ENCODE assay signal across 8 mouse cellular contexts in the genomic region with DNA sequence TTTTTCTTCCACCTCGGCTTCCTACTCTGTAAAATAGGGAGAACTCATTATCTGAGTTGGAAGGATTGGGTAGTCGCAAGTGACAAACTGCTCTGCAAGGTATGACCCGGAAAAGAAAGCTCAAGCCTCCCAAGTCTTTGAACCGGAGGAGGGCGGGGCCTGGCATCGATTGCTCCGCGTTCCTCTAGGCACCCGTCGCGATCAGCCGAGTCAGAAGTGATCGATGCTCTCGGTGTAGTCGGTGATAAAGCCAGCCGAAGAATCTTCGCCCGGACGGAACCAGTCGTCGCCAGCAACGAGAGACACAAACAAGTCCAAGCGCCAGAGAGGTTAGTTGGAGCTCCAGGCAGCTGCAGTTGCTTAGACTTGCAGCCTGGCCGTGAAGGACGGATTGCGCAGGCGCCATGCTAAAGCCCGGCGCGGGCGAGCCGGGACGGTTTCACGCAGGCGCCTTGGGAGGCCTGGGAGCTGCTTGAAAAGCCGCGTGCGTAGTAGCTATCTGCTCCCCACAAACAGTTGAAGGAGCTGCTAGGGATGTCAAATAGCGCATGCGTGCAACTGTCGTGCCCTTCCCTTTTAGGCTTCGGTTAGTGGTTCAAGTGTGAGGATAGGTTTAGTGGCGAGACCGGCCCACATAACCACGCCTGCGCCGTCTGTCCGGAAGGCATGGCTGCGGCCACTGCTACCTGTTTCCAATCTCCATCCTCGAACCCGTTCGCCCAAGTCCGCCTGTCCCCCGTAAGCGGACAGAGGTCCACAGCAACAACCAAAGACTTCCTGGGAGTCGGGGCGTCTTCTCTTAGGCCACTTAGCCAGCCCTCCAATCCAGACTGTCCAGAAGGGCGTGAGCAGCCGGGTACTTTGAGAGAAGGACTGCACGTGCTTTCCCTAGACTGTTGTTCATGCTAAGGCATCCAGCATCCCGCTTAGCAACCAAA. TPM values are rescaled to one million over a fixed set of nuclear protein-coding genes. Genes with fewer than 3 reads are reported as not detected.
DNase-seq lines count a peak whose midpoint lies in the region; ATAC-seq lines count a peak whose summit lies in the region.

A gene (plus strand): TSS at position 213 of the 938 bp plus-strand sequence.

- ATAC-seq in hindbrain, embryonic 11.5 days (ENCODE audit: low FRiP score): peak; percentile 97

- peak within 1 kb of the TSS; percentile 58 for H3K4me3 ChIP-seq in hindbrain, embryonic 11.5 days (ENCODE audit: low read depth, low read length)

- H3K4me1 ChIP-seq in hindbrain, embryonic 11.5 days (replicated peaks; ENCODE audit: control insufficient read depth, insufficient read depth, low read length): no peaks in the 10 kb centered on the region; the same call in 1 of the 2 replicates

- peak within 1 kb of the TSS; percentile 76 for H3K4me2 ChIP-seq in hindbrain, embryonic 11.5 days (replicated peaks; ENCODE audit: low read depth, low read length)

- DNase-seq in Muller cell, postnatal 12 days (ENCODE audit: inconsistent ontology term): peak; percentile 95
- peak; percentile 94 for DNase-seq in cerebellum, adult 9-11 months
- DNase-seq in frontal cortex, adult 2 months (ENCODE audit: extremely low spot score in 1 of 2, low spot score in 1 of 2): peak; percentile 87 to 92
- peak; percentile 94 for DNase-seq in hindbrain, embryonic 11.5 days (ENCODE audit: low spot score)
- peak; percentile 91 to 93 for DNase-seq in layer of hippocampus, postnatal 10 days (ENCODE audit: low spot score in 2 of 2)
- DNase-seq in lung, postnatal 10 days: peak; percentile 97
- peak; percentile 91 for DNase-seq in ovary, postnatal 36 days (ENCODE audit: low spot score)
- peak; percentile 94 for DNase-seq in thymus, postnatal 25 days

- 2% methylated on average over 61 of the region's 61 CpGs for WGBS in hindbrain, embryonic 11.5 days

- H3K9me3 ChIP-seq in hindbrain, embryonic 11.5 days (ENCODE audit: control insufficient read depth, low read length): no peaks in the 10 kb centered on the region

- H3K36me3 ChIP-seq in hindbrain, embryonic 11.5 days (ENCODE audit: control insufficient read depth, insufficient read depth, low read length): no peaks in the 10 kb centered on the region

- no peaks in the 10 kb centered on the region for H3K27me3 ChIP-seq in hindbrain, embryonic 11.5 days (ENCODE audit: control insufficient read depth, insufficient read depth, low read length)

- H3K27ac ChIP-seq in hindbrain, embryonic 11.5 days (ENCODE audit: low read depth, low read length): peak within 1 kb of the TSS; percentile 96

- peak within 1 kb of the TSS; percentile 85 for H3K9ac ChIP-seq in hindbrain, embryonic 11.5 days (ENCODE audit: low read depth, low read length)

RNA-seq across cellular contexts. Expression of the gene that starts here (rescaled TPM):
- polyA plus RNA-seq in frontal cortex, adult 2 months (2012; rRNA removed): 5.1 and 6.0 TPM in 2 replicates
- polyA plus RNA-seq in hindbrain, embryonic 11.5 days (2014; fragmentation: Nextera tagmentation; extraction: Ambion mirVana): 8.3 and 10.9 TPM in 2 replicates
- total RNA-seq in layer of hippocampus, postnatal 10 days (2021): 1 to 10 TPM; 3.3 to 3.9 TPM

Comparison
In these comparisons a context has a peak if more than half of its experiments do, and no peak if none do; other contexts are left out.
1. Peak in every context shown above with its lines: DNase-seq, ATAC-seq, H3K4me3 ChIP-seq and H3K27ac ChIP-seq.